Mouse (Mus musculus) bone marrow, adult 2 months (tissue): ENCODE results near the gene Nusap1.

Experiments used
- CTCF ChIP-seq: fragments of 200-500 bp; IDR thresholded peaks from 2 replicates; pipeline ENCODE4 v1.5.1; 2011; ENCODE audit warnings: low read length, control low read depth; ENCODE audit not compliant: control insufficient read depth, insufficient read depth
- POLR2A ChIP-seq: fragments of 200-500 bp; IDR thresholded peaks from 2 replicates; pipeline ENCODE4 v1.6.1; 2011; ENCODE audit warnings: low read depth, mild to moderate bottlenecking, control low read depth, low read length, borderline replicate concordance; ENCODE audit not compliant: control insufficient read depth

DNA sequence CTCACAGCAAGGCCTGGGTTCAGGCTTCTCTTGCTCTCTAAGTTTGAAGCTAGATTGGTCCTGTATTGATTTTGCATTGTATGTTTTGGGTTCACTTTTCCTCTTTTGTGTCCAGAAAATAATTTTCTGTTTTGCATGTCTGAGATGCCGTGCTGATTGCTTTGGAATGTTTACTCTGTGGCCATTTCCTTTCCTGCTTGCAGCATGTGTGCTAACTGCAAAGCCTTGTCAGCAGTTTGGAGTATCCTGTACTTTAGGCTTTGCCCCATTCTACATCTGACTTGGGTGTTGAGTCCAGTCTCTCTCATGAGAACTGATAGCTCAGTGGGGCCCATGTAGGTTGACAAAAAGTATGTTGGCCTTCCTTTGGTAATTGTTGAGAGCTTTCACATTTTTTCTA lies 15.6 kb upstream of the Nusap1 start:
- TF ChIP-seq POLR2A: no peak
- TF ChIP-seq CTCF: no peak
